Mouse (Mus musculus): ENCODE results near the gene Sf3a2. TPM values are rescaled to one million over a fixed set of nuclear protein-coding genes. Genes with fewer than 3 reads are reported as not detected.
A peak's percentile ranks its signal among the peaks of the same experiment; 100 is the strongest.
"Not testable (repeated sequence)": the region's sequence is repeated elsewhere in the genome, so short reads cannot be mapped to it uniquely, and the experiment has no call there.

Sf3a2 gene
- polyA plus RNA-seq, 1 experiment from 2014 or later, result 62.3 TPM

GRCm38 (mm10) chr10:80824827-80825226 is 26.8 kb downstream of the Sf3a2 start:
- Histone ChIP-seq H3K27me3 (replicated peaks; ENCODE audit: control insufficient read depth, insufficient read depth, low read length) (no peaks in the 10 kb centered on the region), H3K9me3 (ENCODE audit: control insufficient read depth, low read length) (no peaks in the 10 kb centered on the region), H3K9ac (ENCODE audit: low read depth, low read length) (no peak overlapping the region), H3K36me3 (ENCODE audit: control insufficient read depth, insufficient read depth, low read length) (no peaks in the 10 kb centered on the region; the same call in 1 of the 2 replicates), H3K27ac (ENCODE audit: low read length) (no peak overlapping the region), H3K4me2 (ENCODE audit: low read depth, low read length) (no peak overlapping the region), H3K4me3 (ENCODE audit: low read length) (no peak overlapping the region), H3K4me1 (ENCODE audit: control insufficient read depth, insufficient read depth, low read length) (peaks cover 13% of the 10 kb centered on the region)
- no peak for ATAC-seq
- 63% methylated on average over 2 of the region's 2 CpGs for WGBS

GRCm38 (mm10) chr10:80826151-80827062 is 28.4 kb downstream of the Sf3a2 start, which contains the start of gene Oaz1:
TSS of gene Oaz1 (plus strand) at chr10:80826656.
- peak within 1 kb of the TSS; percentile 91 for H3K27ac ChIP-seq (ENCODE audit: low read length)
- H3K9ac ChIP-seq (ENCODE audit: low read depth, low read length), result peak within 1 kb of the TSS; percentile 94
- peak within 1 kb of the TSS; percentile 93 for H3K4me2 ChIP-seq (ENCODE audit: low read depth, low read length)
- H3K4me1 ChIP-seq (ENCODE audit: control insufficient read depth, insufficient read depth, low read length), result peaks cover 26% of the 10 kb centered on the region
- H3K27me3 ChIP-seq (replicated peaks; ENCODE audit: control insufficient read depth, insufficient read depth, low read length), result no peaks in the 10 kb centered on the region
- H3K36me3 ChIP-seq (ENCODE audit: control insufficient read depth, insufficient read depth, low read length), result peaks cover 4% of the 10 kb centered on the region; the same call in 1 of the 2 replicates
- H3K4me3 ChIP-seq (ENCODE audit: low read length), result peak within 1 kb of the TSS; percentile 73
- peak; percentile 98 for ATAC-seq
- WGBS, result under 1% methylated on average over 78 of the region's 82 CpGs
- H3K9me3 ChIP-seq (ENCODE audit: control insufficient read depth, low read length), result no peaks in the 10 kb centered on the region

DNA sequence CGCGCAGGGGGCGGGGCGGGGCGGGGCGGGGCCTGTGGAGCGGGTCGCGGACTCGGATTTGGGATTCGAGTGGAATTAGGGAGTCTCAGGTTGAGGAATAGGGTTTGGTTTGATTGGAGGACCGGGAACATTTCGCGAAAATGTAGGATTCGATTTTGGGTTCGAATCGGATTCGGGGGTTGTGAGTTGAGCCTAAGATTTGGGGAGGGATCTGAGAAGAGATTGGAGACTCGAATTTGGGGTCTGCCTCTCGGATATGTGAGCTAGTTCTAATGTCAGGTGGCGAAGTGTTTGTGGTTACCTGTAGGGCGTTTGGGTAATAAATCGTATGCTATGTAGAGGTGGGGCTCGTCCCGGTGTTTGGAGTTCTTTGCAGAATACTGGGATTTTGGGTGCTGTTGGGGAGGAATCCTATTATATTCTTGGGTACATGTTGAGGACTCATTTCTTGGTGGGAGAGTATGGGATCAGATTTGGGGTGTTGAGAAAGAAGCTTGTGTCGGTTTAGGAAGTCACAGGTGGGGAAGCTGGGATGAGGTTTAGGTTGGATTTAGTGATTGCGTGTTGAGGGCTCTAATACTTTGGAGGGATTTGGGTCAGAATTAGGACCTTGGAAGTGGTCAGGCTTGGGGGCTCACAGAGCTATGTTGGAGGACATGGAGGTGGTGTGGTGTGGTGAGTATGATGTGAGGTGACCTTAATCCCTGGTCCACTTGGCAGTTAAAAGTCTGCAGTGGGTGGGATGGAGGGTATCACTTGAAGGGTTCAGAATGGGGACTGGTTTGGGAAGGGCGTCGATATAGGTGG is 29.3 kb downstream of the Sf3a2 start:
- H3K4me2 ChIP-seq (ENCODE audit: low read depth, low read length), result peak overlapping the region; percentile 93
- H3K27me3 ChIP-seq (replicated peaks; ENCODE audit: control insufficient read depth, insufficient read depth, low read length), result no peaks in the 10 kb centered on the region
- peak overlapping the region; percentile 73 for H3K4me3 ChIP-seq (ENCODE audit: low read length)
- peaks cover 26% of the 10 kb centered on the region for H3K4me1 ChIP-seq (ENCODE audit: control insufficient read depth, insufficient read depth, low read length)
- ATAC-seq, result no peak
- peak overlapping the region; percentile 94 for H3K9ac ChIP-seq (ENCODE audit: low read depth, low read length)
- H3K27ac ChIP-seq (ENCODE audit: low read length), result peak overlapping the region; percentile 91
- 6% methylated on average over 28 of the region's 29 CpGs for WGBS
- peaks cover 4% of the 10 kb centered on the region; the same call in 1 of the 2 replicates for H3K36me3 ChIP-seq (ENCODE audit: control insufficient read depth, insufficient read depth, low read length)
- no peaks in the 10 kb centered on the region for H3K9me3 ChIP-seq (ENCODE audit: control insufficient read depth, low read length)

GRCm38 (mm10) chr10:80827870-80828420 is 29.9 kb downstream of the Sf3a2 start:
- Histone ChIP-seq H3K36me3 (ENCODE audit: control insufficient read depth, insufficient read depth, low read length) (peaks cover 4% of the 10 kb centered on the region; the same call in 1 of the 2 replicates), H3K4me3 (ENCODE audit: low read length) (peak overlapping the region; percentile 73), H3K4me1 (ENCODE audit: control insufficient read depth, insufficient read depth, low read length) (peaks cover 26% of the 10 kb centered on the region), H3K27ac (ENCODE audit: low read length) (no peak overlapping the region), H3K9me3 (ENCODE audit: control insufficient read depth, low read length) (no peaks in the 10 kb centered on the region), H3K9ac (ENCODE audit: low read depth, low read length) (peak overlapping the region; percentile 94), H3K27me3 (replicated peaks; ENCODE audit: control insufficient read depth, insufficient read depth, low read length) (no peaks in the 10 kb centered on the region), H3K4me2 (ENCODE audit: low read depth, low read length) (peak overlapping the region; percentile 93)
- 66% methylated on average over 10 of the region's 10 CpGs for WGBS
- no peak for ATAC-seq

GRCm38 (mm10) chr10:80828587-80828986 is 30.6 kb downstream of the Sf3a2 start:
- not testable (repeated sequence) for H3K4me3 ChIP-seq (ENCODE audit: low read length); ATAC-seq
- 83% methylated on average over 9 of the region's 9 CpGs for WGBS

DNA sequence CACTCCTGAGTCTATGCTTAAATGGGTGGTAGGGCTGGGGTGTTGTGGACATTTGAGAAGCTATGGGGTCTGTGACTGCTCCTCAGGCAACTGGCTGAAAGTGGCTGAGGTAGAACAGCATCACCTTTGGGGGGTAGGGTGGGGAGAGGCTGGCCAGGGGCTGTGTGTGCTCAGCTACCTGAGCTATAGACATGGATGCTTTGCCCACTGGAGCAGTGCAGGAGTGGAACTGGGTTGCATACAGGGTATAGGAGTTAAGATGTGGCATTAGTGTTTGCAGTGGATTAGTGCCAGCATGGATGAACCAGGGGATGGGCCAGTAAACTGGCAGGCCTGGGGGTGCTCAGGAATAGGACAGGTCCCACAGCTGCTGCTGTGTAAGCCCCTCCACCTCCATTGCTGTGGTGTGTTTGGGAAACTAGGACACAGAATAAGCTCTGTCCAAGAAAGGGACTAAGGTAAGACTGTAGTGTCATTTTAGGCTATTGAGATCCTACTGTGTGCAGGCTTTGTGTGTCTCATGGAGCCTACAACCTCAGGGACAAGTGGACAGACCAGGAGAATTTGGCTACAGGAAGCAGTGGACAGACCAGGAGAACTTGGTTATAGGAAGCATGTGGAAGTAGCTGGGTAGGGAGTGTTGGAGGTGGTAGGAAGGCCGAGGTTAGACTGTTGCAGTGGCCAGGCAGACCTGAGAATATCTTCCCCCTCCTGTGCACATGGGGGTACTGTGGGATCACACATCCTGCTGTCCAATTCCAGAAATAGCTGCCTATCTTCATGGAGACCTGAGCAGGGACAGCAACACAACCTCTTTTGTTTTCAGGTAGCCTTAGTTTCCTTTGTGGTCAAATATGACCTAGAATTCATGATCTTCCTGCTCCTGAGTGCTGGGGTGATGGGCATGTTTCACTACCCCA is 31.6 kb downstream of the Sf3a2 start:
- Histone ChIP-seq H3K4me2 (ENCODE audit: low read depth, low read length) (no peak overlapping the region), H3K27me3 (replicated peaks; ENCODE audit: control insufficient read depth, insufficient read depth, low read length) (peaks cover 13% of the 10 kb centered on the region), H3K36me3 (ENCODE audit: control insufficient read depth, insufficient read depth, low read length) (peaks cover 4% of the 10 kb centered on the region; the same call in 1 of the 2 replicates), H3K4me3 (ENCODE audit: low read length) (no peak overlapping the region), H3K27ac (ENCODE audit: low read length) (no peak overlapping the region), H3K9ac (ENCODE audit: low read depth, low read length) (no peak overlapping the region), H3K9me3 (ENCODE audit: control insufficient read depth, low read length) (no peaks in the 10 kb centered on the region), H3K4me1 (ENCODE audit: control insufficient read depth, insufficient read depth, low read length) (peaks cover 26% of the 10 kb centered on the region)
- 64% methylated on average over 1 of the region's 1 CpGs for WGBS
- ATAC-seq, result no peak

More at GRCm38 (mm10) chr10:80828587-80828986, 30.6 kb downstream of the Sf3a2 start:
- not testable (repeated sequence) for H3K27me3 ChIP-seq (replicated peaks; ENCODE audit: control insufficient read depth, insufficient read depth, low read length); H3K27ac ChIP-seq (ENCODE audit: low read length); H3K9me3 ChIP-seq (ENCODE audit: control insufficient read depth, low read length); H3K36me3 ChIP-seq (ENCODE audit: control insufficient read depth, insufficient read depth, low read length); H3K9ac ChIP-seq (ENCODE audit: low read depth, low read length)
- Histone ChIP-seq H3K4me2 (ENCODE audit: low read depth, low read length) (peak overlapping the region; percentile 93; the same call in 1 of the 2 replicates), H3K4me1 (ENCODE audit: control insufficient read depth, insufficient read depth, low read length) (peaks cover 26% of the 10 kb centered on the region)

DNA sequence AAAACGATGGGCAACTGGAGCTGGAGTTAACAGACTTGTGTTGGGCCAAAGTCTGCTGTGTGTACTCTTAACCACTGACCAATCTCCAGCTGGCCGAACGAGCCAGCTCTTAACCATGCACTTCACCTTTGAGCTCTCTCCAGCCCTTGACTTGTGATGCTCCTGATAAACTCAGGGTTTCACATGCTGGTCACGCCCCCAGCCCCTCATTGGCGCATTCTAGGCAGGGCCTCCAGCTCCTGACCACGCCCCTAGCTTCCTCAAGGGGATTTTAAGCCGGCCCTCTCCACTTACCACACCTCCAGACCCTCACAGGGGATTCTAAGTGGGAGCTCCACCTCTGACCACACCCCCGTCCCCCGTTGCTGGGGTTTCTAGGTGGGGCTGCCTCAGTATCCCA is 33.1 kb downstream of the Sf3a2 start:
- Histone ChIP-seq H3K9ac (ENCODE audit: low read depth, low read length) (no peak overlapping the region), H3K4me2 (ENCODE audit: low read depth, low read length) (peak overlapping the region; percentile 23; the same call in 1 of the 2 replicates), H3K9me3 (ENCODE audit: control insufficient read depth, low read length) (no peaks in the 10 kb centered on the region), H3K27ac (ENCODE audit: low read length) (peak overlapping the region; percentile 27), H3K27me3 (replicated peaks; ENCODE audit: control insufficient read depth, insufficient read depth, low read length) (peaks cover 28% of the 10 kb centered on the region), H3K36me3 (ENCODE audit: control insufficient read depth, insufficient read depth, low read length) (peaks cover 4% of the 10 kb centered on the region; the same call in 1 of the 2 replicates), H3K4me1 (ENCODE audit: control insufficient read depth, insufficient read depth, low read length) (peaks cover 26% of the 10 kb centered on the region), H3K4me3 (ENCODE audit: low read length) (no peak overlapping the region)
- WGBS, result 3% methylated on average over 9 of the region's 9 CpGs
- ATAC-seq, result peak; percentile 8

GRCm38 (mm10) chr10:80832818-80833217 is 34.8 kb downstream of the Sf3a2 start:
- WGBS, result 77% methylated on average over 7 of the region's 7 CpGs
- H3K9me3 ChIP-seq (ENCODE audit: control insufficient read depth, low read length), result no peaks in the 10 kb centered on the region
- peaks cover 35% of the 10 kb centered on the region for H3K27me3 ChIP-seq (replicated peaks; ENCODE audit: control insufficient read depth, insufficient read depth, low read length)
- no peak for ATAC-seq
- peaks cover 24% of the 10 kb centered on the region for H3K4me1 ChIP-seq (ENCODE audit: control insufficient read depth, insufficient read depth, low read length)
- H3K27ac ChIP-seq (ENCODE audit: low read length), result no peak overlapping the region
- H3K4me2 ChIP-seq (ENCODE audit: low read depth, low read length), result no peak overlapping the region
- H3K9ac ChIP-seq (ENCODE audit: low read depth, low read length), result no peak overlapping the region
- H3K4me3 ChIP-seq (ENCODE audit: low read length), result no peak overlapping the region
- H3K36me3 ChIP-seq (ENCODE audit: control insufficient read depth, insufficient read depth, low read length), result peaks cover 4% of the 10 kb centered on the region; the same call in 1 of the 2 replicates

Data from intestine, embryonic 16.5 days (tissue).